Mouse (Mus musculus) c-Kit-positive CD71-positive TER-119-negative erythroid progenitor cells, embryonic 14.5 days (primary cell): ENCODE results near the gene Pomt2.
"Not testable (repeated sequence)": the region's sequence is repeated elsewhere in the genome, so short reads cannot be mapped to it uniquely, and the experiment has no call there.

Source experiments
- DNase-seq: peaks from one replicate; pipeline ENCODE4 v3.0.0-alpha.2; 2013; ENCODE audit warnings: low read depth

The Pomt2 gene

DNA sequence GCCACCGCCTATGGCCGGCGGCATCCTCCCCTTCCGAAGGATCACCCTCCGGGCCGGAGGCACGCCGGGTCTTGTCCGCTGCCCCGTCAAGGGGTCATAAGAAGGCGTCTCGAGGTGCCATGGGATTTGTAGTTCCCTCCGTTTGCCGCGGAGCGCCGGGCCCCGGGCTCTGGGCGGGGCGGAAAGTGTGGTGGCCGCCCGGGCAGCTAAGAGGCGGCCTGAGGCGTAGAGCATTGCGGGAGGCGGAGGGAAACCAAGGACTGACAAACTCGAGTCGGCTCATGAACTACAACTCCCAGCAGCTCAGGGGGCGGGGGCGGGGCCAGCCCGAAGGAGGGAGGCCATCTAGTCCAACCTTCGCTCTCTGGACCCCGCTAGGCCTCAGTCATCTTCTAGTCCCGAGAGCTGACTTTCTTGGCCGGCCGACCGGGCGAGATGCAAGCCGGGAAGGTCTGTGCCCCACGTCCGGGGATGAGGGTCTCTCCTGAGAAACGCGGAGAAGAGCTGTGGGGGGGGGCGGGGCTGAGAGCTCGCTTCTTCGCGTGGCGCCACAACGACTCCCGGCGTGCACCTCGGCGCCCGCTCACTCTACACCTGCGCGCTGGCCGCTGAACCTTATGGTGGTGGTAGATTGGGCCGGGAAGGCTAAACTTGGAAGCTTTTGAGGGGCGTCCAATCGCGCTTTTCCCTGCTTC is at the start of gene Pomt2:
Gene Pomt2 (minus strand): TSS at position 574 of the 695 bp plus-strand sequence.
- peak; percentile 91 for DNase-seq

DNA sequence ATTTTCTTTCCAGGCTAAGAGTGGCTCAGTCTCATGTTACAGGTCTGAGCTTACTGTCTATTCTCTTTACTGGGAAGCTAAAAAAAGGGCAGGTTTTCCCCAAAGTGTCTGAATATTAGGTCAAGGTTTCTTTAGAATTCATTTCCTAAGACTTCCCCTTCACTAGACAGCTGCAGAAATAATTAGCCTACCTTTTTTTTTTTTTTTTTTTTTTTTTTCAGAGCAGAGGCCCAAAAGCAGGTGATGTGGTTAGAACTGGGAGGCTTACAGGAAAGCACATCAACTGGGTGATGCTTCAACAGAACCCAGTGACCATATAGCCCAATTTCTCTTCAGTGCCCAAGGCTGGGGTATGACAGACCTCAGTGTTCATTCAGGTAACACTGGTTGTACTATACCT is 48.5 kb upstream of the Pomt2 start:
- DNase-seq: no peak

DNA sequence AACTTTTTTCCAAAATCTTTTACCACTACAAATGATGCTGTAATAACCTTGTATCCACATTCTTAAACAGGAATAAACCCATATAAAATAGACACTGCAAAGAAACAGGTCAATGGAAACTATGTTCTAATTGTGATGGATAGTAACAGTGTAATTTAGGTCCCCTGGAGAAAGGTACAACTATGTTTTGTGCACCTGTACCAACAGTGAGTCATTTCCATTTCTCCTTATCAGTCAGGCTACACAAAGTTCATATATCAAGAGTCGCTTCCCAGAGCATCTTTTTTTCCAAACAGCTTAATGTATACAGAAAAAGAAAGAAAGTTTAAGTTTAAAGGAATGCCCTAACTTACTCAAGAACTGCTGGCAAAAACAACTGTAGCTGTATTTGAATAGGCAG is 47.3 kb upstream of the Pomt2 start:
- no peak for DNase-seq

DNA sequence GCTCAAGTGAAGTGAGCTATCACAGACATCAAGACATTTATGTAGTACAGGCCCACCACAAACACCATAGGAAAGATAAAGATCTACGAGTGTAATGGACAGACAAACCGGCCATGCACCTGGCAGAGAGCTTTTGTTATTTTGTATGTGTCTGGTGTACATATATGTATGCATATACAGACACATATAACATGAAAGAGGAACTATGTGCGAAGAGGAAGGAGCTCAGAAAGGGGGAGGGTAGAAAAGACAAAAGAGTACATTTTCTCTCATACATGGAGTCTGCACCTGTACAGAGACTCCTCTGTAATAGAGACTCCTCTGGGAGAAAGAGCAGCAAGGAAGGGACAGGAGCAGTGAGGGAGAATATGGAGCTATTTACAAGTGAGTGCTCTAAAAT is 45.2 kb upstream of the Pomt2 start:
- no peak for DNase-seq

DNA sequence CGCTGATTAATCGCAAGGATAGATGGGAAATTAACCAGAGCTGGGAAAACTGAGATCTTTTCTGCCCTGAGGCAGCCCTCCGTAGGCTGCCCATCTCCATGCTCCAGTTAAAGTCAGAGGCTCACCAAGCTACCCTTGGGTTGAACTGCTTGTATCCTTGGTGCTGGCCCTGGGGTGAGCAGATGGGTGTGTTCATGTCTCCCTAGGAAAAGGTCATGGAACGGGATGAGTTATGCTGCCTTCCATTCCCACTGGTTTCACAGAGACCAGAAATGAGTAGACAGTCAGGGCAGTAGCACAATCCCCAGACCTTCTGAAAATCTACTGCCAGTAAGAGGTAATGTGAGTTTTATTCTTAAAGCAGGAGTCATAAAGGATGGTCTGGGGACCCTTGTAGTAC is 29.9 kb upstream of the Pomt2 start:
- no peak for DNase-seq

DNA sequence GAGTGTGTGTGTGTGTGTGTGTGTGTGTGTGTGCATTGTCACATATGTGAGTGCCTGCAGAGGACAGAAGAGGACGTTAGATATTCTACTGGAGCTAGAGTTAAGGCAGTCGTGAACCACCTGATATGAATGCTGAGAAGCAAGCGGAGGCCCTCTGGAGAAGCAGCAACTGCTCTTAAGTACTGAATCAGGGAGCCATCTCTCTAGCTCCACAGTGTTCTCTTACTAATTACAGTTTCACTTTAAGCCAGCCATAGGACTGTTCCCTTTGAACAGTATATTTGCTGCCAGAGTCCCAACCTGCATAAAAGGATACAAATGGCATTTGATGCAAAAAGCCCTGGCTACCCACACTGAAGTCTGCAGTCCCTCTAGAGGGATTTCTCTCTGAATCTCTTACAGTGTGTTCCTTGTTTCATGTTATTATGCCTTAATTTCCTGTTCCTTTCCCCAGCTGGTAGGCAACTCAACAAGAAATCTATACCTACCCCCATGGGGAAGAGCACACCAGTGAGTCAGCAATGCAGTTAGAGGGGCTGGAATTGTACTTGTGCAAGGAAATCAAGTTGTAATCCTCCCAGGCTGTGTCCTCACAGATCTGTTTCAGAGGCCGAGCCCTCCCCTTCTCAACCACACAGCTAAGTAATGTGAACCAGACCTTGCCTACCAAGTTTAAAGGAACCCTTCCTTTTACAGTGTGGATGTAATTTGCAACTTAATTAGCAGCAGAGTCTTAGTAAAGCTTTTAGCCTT is 27.6 kb upstream of the Pomt2 start:
- no peak for DNase-seq

DNA sequence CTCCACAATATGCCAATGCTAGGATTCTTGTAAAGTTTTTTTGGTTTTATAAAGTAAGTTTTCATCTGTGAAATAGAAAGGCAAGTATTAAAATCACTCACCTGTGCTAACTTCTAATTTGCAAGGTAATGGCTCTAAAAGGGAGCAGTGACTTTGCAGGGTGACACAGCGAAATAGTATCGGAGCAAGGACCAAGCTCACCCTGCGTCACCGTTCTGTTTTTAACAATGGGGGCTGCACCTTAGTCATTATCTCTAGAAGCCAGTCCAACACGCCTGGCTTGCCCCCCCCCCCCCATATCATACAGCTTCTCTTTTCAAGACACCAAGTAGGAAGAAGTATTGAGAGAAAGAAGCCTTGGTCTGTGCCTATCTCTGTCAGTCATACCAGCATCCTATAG is 13.0 kb upstream of the Pomt2 start:
- peak; percentile 57 for DNase-seq

DNA sequence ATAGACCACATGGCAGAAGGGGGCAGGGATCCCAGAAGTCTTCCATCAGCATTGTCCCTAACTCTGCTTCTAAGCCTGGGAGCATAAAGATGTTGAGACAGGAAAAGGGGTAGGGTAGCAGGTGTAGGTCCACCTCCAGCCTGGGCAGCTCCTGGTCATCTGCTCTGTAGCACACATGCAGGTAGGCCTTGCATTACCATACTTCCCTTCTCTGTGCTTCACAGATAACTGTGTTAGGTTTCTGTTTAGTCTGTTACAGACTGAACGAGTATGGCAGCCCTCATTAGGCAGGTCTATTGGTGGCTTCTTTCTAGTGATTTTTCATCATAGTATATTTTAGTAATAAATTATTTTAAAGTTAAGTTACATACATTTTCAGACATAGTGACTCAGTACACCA is 12.5 kb upstream of the Pomt2 start:
- DNase-seq: no peak

DNA sequence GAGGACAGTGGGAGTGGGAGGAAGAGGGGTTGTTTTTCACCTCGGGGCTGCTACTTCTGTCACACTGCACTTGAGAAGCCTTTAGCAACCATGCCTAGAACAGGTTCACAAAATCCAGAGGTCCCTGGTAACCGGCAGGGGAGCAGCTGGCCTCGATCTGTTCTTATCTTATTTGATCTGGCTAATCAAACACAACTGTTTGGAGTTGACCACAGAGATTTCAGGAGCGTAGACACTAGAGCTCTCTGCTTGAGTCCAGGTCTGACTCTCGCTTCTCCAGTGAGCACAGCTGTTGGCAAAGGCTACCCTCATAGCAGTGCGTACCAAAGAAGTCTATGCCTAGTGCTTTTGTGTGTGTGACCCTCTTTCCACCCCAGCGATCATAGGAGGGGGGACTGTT is 10.3 kb upstream of the Pomt2 start:
- no peak for DNase-seq

DNA sequence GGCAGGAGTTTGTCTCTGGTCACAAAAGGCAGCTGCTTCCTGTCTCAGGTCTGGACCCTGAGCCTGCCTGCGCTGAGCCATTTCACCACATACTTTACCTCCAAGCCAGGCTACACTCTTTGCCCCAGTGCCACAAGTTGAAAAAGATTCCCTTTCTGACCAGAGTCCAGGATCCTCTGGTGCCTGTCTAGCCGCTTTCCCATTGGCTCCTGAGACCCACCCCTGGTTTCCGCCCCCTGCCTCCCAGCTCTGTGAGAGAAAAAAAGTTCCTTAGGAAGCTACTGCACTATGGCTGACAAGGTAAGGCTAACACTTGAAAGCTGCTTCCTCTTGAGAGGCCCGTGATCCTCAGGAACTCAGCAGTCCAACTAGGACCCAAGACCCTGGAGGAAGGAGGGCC is 9.6 kb upstream of the Pomt2 start:
- DNase-seq: no peak

DNA sequence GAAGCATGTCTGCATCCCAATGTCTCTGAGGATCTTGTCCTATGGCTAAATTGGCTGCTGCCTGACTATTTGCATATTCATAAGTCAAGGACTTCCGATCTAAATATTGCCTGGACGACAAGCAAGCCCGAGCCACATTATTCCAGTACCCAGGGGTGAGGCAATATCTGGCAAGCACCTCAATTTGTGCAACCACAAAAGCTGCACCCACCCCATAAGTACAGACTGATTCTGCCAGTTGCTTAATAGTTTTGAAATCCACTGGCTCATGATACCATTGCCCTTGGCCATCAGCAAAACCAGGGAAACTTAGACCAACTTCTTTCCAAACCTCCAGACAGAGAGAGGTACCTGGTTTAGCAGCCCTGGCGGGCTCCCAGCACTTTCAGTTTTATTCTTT is 6.7 kb upstream of the Pomt2 start:
- DNase-seq: not testable (repeated sequence)

DNA sequence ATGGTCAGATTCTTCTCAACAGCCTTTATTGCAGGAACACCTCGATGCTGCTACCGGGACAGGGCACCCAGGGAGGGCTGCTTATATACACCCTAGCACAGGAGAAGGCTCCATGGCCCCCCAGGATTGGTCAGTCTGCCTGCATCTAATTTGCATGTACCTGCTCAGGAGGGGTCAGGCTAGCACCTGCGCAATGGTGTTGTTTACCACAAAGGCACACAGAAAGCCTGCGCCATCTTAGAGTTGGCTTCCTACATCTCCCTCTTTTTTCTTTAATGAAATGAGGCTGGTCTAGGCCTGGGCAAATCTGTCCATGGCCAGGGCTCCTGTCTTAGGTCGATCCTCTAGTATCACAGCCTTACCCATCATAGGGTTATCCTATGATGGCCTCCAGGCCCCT is 1.7 kb upstream of the Pomt2 start:
- no peak for DNase-seq

DNA sequence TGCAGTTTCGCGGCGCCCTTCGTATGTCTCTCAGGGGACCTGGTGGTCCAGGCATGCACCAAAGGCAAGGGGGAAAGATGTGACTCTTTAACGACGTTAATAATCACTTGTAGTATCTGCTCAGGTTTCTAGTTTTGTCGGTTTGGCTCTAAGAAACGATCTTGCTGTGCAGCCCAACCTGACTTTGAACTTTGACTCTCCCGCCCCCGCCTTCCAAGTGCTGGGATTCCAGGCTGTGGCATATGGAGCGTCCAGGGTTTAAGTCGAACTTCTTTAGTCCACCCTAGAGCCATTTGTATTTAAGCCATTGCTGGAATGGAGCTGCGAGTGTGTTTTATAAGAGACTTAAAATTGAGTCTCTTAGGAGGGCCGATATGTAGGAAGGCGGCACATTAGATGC is 368 bp upstream of the Pomt2 start:
- DNase-seq: no peak

DNA sequence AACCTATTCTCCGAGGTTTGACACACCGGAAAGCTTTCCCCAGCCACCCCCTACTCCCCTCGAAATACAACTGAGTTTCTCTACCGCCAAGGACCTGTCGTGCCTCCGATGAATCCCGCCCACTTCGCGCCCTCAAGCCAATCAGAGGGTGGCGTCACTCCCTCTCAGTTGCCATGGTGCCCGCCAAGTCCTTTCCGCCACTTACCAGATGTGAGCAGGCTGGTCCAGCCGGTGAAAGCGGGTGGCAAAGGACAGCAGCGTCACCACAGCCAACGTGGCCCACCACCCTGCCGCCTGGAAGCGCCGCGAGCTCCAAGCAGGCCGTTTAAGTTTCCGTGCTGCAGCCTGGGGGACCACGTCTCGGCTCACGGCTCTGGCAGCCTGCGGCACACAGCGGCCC is 802 bp downstream of the Pomt2 start, which contains the start of gene Gstz1:
Gene Gstz1 (plus strand): TSS at position 200 of the 400 bp plus-strand sequence.
- peak; percentile 86 for DNase-seq

DNA sequence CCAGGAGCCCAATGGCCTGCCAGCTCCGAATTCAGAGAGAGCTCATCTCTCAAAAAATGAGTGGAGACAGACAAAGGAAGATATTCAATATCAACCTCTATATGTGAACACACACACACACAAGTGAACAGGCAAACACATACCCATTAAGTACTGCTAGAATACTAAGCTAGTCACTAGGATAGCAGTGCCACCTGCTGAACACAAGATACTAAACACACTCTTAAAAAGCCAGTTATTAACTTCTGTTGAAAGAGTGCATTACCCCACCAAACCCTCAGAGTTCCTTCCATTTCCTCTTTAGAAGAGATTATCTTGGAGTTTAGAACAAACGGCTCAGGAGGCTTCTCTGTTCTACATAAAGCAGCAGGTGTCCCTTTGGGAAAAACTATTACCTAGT is 5.6 kb downstream of the Pomt2 start:
- no peak for DNase-seq

DNA sequence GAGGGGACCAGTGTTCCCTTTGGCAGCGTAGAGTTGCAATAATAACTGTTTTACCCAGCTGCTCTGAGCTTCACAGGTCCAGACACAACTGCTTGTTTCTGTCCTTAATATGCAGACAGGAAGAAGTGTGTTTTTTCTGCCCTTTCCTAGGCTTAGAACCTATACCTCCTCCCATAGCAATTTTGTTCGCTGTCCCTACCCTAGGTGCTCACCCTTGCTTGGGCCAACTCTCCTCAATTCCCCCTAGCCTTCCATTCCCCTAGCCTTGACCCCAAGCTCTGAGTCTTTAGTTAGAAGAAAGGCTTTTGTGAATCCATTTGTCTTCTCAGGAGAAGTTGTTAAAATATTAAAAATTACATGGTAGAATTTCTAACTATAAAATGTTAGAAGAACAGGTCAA is 9.0 kb downstream of the Pomt2 start:
- DNase-seq: no peak

DNA sequence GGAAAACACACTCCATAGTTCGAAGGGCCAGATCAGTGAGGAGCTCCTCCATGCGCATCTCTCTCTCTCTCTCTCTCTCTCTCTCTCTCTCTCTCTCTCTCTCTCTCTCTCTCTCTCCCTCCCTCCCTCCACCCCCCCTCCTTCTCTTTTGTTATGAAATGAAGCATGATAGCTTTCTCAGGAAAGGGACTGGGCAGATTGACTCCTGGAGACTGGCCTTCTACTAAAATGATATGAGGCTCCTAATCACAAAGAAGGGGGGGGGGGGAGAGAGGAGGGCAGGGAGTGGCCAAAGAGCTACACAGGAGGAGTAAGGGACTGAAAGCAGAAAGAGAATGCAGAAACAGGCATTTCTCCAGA is 9.4 kb downstream of the Pomt2 start:
- DNase-seq: no peak

DNA sequence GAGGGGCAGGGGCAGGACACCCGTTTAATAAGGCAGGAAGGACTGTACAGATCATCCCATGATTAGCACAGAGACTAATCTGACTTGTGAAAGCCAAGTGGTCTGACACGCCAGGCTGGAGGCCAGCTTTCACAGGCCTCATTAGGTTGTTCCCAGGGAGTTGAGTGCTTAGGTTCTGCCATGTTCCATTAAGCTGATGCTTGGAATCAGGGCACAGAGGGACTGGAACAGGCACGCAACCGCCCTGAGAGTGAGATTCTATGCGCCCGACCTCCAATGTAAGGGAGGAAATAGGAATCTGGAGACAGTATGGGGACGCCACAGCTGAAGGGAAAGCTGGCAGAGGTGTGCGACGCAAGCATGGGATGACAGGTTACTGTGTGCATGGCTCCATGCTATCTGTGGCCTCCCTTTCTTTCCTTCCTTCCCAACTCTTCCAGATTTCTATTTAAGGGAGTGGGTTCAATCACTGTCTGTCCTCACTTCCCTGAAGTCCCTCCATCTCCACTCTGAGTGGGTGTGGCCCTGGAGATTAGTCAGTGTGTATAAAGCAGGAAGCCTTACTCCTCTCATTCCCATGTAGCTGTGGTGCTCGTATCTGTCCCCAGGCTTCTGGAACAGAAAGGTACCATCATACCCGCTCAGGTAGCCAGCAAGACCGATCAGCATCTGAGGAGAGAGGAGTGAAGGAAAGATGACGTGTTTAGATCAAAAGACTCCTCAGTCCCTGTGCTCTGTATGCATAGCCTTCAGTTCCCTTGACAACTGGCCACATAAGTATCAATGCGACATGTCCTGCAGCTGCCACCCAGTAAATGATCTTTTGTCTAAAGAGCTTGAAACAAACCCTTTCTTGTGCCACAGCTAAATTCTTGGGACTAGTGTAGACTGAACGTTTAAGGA is 10.1 kb downstream of the Pomt2 start:
- DNase-seq: no peak

DNA sequence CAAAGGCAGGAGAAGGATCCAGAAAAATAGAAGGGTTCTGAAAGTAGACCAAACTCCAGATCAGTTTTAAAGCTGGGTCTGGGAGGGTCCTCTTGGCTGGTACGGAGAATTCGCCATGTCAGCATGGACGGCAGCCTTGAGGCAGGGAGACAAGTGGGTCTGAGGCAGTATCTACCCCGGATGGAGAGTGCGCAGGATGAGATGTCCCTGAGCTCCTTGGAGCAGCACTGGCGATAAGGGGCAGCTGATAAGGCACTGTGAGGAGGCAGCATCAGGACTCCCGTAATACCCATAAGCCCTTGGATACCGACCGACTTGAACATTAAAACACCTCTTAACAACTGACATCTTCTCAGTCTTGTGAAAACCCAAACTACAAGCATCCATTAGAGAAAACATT is 15.0 kb downstream of the Pomt2 start:
- DNase-seq: no peak

DNA sequence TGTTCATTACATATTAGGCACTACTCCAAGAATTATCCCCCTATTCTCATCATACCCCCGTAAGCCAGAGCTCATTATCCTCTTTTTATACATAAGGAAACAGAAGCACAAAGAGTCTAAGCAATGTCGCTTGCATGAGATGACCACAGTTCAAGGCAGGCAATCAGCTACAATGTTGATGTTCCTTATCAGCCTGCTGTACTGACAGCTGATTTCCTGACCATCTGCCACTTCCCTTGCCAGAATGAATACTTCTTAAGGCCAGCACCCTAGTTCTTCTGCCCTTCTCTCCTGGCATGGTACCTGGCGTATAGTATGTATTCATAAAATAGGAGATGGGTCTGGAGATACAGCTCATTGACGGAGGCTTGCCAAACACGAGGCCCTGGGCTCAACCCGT is 15.6 kb downstream of the Pomt2 start:
- no peak for DNase-seq

DNA sequence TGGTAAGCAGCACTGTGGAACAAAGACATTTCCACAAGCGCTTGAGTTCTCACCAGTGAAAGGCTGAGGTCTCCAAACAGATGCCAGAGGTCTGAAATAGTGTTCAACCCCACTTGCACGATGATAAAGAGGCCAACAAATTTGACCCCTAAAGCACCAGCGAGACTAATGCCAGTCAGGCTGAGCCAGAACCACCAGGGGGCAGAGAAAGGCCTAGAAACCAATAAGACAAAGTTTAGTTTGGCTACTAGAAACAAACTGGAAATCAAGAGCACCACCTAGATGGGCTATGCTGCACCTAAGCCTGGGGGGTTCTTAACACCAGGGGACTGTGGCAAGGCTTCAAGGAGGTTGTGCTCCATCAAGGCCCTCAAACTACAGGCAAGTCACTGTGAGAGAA is 16.1 kb downstream of the Pomt2 start:
- no peak for DNase-seq

DNA sequence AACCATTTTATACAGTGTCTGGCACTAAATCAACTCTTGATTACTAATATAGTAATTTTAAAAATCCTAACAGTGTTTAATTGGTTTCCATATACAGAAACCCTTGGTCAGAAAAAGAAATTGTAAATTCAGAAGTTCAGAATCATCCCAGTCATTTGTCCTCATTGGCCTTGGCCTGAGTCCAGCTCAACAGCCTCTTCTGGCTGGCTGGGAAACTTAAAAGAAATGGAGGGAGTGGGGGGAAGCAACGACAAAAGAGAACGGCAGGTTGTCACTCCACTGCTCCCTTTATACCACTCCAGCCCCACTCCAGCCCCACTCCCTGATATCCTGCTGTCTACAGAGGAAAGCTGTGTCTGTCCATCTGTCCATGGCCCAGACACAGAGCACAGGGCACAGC is 16.6 kb downstream of the Pomt2 start:
- DNase-seq: no peak

DNA sequence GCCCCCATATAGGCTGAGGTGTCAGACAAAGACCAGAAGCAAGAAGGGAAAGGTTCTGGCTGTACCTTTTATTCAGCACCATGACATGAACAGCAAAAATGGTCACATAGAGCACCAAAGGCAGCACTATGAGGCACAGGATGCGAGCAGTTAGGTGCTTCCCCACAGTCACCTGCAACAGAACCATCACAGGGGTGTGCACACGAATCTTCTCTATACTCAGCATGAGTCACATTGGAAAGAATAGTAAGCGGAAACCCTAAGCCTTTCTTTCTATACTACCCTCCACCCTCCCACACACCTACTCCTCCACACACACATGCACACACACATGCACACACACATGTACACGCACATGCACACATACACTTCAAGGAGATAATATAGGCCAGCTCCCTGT is 17.5 kb downstream of the Pomt2 start:
- DNase-seq: no peak
